Mouse (Mus musculus): ENCODE data around the gene Foxe3.

Gene Foxe3

GRCm38 (mm10) chr4:114913594-114913962 lies 12.2 kb downstream of the Foxe3 start:
- DNase-seq = peak; percentile 59 to 67

GRCm38 (mm10) chr4:114912705-114913593 lies 12.9 kb downstream of the Foxe3 start:
- no peak for DNase-seq

- peak in 1 of 2 experiments; percentile 59 for DNase-seq
These were observed 16.0 kb downstream of the Foxe3 start for GRCm38 (mm10) chr4:114909602-114910484.

- peak; percentile 89 to 93 for DNase-seq
These were observed 16.8 kb downstream of the Foxe3 start, which contains the start of gene Foxd2 for GRCm38 (mm10) chr4:114908829-114909601. Gene Foxd2, minus strand, starts transcription at chr4:114908873.

- peak in 1 of 2 experiments; percentile 39 for DNase-seq
These were observed 17.6 kb downstream of the Foxe3 start for GRCm38 (mm10) chr4:114907951-114908828.

GRCm38 (mm10) chr4:114907056-114907917 lies 18.5 kb downstream of the Foxe3 start:
- peak in 1 of 2 experiments; percentile 10 for DNase-seq

GRCm38 (mm10) chr4:114905969-114906680 lies 19.7 kb downstream of the Foxe3 start:
- DNase-seq = no peak

- DNase-seq = no peak
These were observed 20.3 kb downstream of the Foxe3 start for GRCm38 (mm10) chr4:114905501-114905900.

GRCm38 (mm10) chr4:114903422-114903782 lies 22.4 kb downstream of the Foxe3 start:
- DNase-seq = peak in 1 of 2 experiments; percentile 9

- DNase-seq = peak in 1 of 2 experiments; percentile 11
These were observed 23.0 kb downstream of the Foxe3 start for GRCm38 (mm10) chr4:114902641-114903421.

GRCm38 (mm10) chr4:114901643-114902351 lies 24.0 kb downstream of the Foxe3 start:
- DNase-seq = peak in 1 of 2 experiments; percentile 26

GRCm38 (mm10) chr4:114900866-114901642 lies 24.8 kb downstream of the Foxe3 start:
- no peak for DNase-seq

GRCm38 (mm10) chr4:114899885-114900284 lies 25.9 kb downstream of the Foxe3 start:
- DNase-seq = no peak

- peak; percentile 44 to 61 for DNase-seq
These were observed 28.0 kb downstream of the Foxe3 start for GRCm38 (mm10) chr4:114897853-114898252.

- no peak for DNase-seq
These were observed 43.6 kb downstream of the Foxe3 start for GRCm38 (mm10) chr4:114882232-114882631.

GRCm38 (mm10) chr4:114876441-114876972 lies 49.3 kb downstream of the Foxe3 start:
- DNase-seq = no peak
